Mouse (Mus musculus): Measurements from ENCODE around the gene Tcf7. TPM values are rescaled to one million over a fixed set of nuclear protein-coding genes. Genes with fewer than 3 reads are reported as not detected.
A peak's percentile ranks its signal among the peaks of the same experiment; 100 is the strongest.
"Not testable (repeated sequence)": the region's sequence is repeated elsewhere in the genome, so short reads cannot be mapped to it uniquely, and the experiment has no call there.

Gene Tcf7
- total RNA-seq, 2 experiments from 2014 or later, result 2.8 to 3.8 TPM

- no peak for DNase-seq
Observed at GRCm38 (mm10) chr11:52227466-52228226, 55.2 kb downstream of the Tcf7 start.

- no peak for DNase-seq
Observed at GRCm38 (mm10) chr11:52227053-52227452, 55.8 kb downstream of the Tcf7 start.

GRCm38 (mm10) chr11:52225986-52226599 is 56.7 kb downstream of the Tcf7 start:
- no peak for DNase-seq

- DNase-seq, result peak; percentile 38
Observed at GRCm38 (mm10) chr11:52223968-52224682, 58.7 kb downstream of the Tcf7 start.

- no peak for DNase-seq
Observed at GRCm38 (mm10) chr11:52222891-52223290, 59.9 kb downstream of the Tcf7 start.

- not testable (repeated sequence) for DNase-seq
Observed at GRCm38 (mm10) chr11:52221921-52222320, 60.9 kb downstream of the Tcf7 start.

- peak; percentile 84 for DNase-seq
Observed at GRCm38 (mm10) chr11:52220282-52220681, 62.5 kb downstream of the Tcf7 start.

- no peak for DNase-seq
Observed at GRCm38 (mm10) chr11:52213887-52214286, 68.9 kb downstream of the Tcf7 start, which contains the start of gene Olfr1371. TSS of gene Olfr1371 (minus strand) at chr11:52213987.

Other genes with a start within 250 kb of the Tcf7 start
- gene Ppp2ca, start 184.3 kb downstream of the Tcf7 start, total RNA-seq (2021), result 10 to 100 TPM; 86.3 to 87.2 TPM
- gene Olfr1373, start 137.5 kb downstream of the Tcf7 start, total RNA-seq (2021), result not detected
- gene Olfr1371, start 69.0 kb downstream of the Tcf7 start, total RNA-seq (2021), result not detected
- 100 to 1,000 TPM; 239 to 250 TPM for gene Skp1a, start 51.0 kb downstream of the Tcf7 start, total RNA-seq (2021)
- gene Vdac1, start 77.8 kb upstream of the Tcf7 start, total RNA-seq (2021), result 100 to 1,000 TPM; 785 to 812 TPM
- 100 to 1,000 TPM; 113 to 116 TPM for gene 9530068E07Rik, start 113.4 kb upstream of the Tcf7 start, total RNA-seq (2021)

Measured in heart, postnatal 4 days (tissue).